In genomic region chr15:7129944-7130287, GRCm38 (mm10) we compare ENCODE assay signal across 8 mouse cellular contexts. TPM values are rescaled to one million over a fixed set of nuclear protein-coding genes. Genes with fewer than 3 reads are reported as not detected.
DNase-seq lines count a peak whose midpoint lies in the region; ATAC-seq and TF ChIP-seq lines count a peak whose summit lies in the region.

No protein-coding gene starts in this region.

- H3K36me3 ChIP-seq in heart, adult 2 months (ENCODE audit: control insufficient read depth, insufficient read depth, low read length) = peaks cover 11% of the 10 kb centered on the region
- H3K36me3 ChIP-seq in liver, embryonic 16.5 days (ENCODE audit: control insufficient read depth, insufficient read depth) = no peaks in the 10 kb centered on the region

- DNase-seq in heart, adult 2 months = no peak
- DNase-seq in heart, postnatal 25 days (ENCODE audit: low spot score) = no peak
- peak; percentile 41 for DNase-seq in ES-CJ7 (ENCODE audit: low read depth, low spot score)
- DNase-seq in forelimb bud, embryonic 11.5 days (ENCODE audit: low read depth, low spot score) = peak; percentile 29
- DNase-seq in frontal cortex, postnatal 25 days (ENCODE audit: low spot score in 2 of 2) = no peak
- DNase-seq in spleen, postnatal 36 days (ENCODE audit: low spot score in 2 of 2) = no peak
- DNase-seq in frontal cortex, postnatal 36 days (ENCODE audit: low spot score in 2 of 2) = no peak

- peak overlapping the region; percentile 96 for H3K4me3 ChIP-seq in heart, adult 2 months
- peak overlapping the region; percentile 56 for H3K4me3 ChIP-seq in liver, embryonic 16.5 days (ENCODE audit: low read depth, low read length)

- H3K9ac ChIP-seq in heart, adult 2 months (ENCODE audit: low read depth, low read length) = peak overlapping the region; percentile 99
- H3K9ac ChIP-seq in liver, embryonic 16.5 days (ENCODE audit: low read depth, low read length) = peak overlapping the region; percentile 41

- no peak; the same call in 1 of the 2 replicates for ATAC-seq in liver, embryonic 16.5 days (ENCODE audit: low read depth)

- TF ChIP-seq EP300 in heart, adult 2 months (IDR thresholded peaks at IDR 0.05; ENCODE audit: insufficient read depth, low read depth, low read length) = no peak

- under 1% methylated on average over 16 of the region's 16 CpGs for whole genome bisulfite sequencing in heart, adult 2 months
- WGBS in liver, embryonic 16.5 days (ENCODE audit: insufficient replicate concordance) = 0% methylated on average over 16 of the region's 16 CpGs

- H3K9me3 ChIP-seq in liver, embryonic 16.5 days (replicated peaks; ENCODE audit: control insufficient read depth, low read length) = no peaks in the 10 kb centered on the region

- peaks cover 2% of the 10 kb centered on the region for H3K79me2 ChIP-seq in heart, adult 2 months (replicated peaks; ENCODE audit: control insufficient read depth, insufficient read depth, low read length)

- intact Hi-C loops in heart, adult 2 months (cut with DNase I) = loop anchor here (2.0 to 10.0 kb wide), 4 partner anchors 43 to 415 kb away; no protein-coding TSS in a partner anchor
- intact Hi-C loops in heart, postnatal 25 days (cut with DNase I) = loop anchor here (2.0 to 10.0 kb wide), 3 partner anchors 55 to 315 kb away; no protein-coding TSS in a partner anchor

- peak overlapping the region; percentile 96 for H3K27ac ChIP-seq in heart, adult 2 months
- peak overlapping the region; percentile 31; the same call in 1 of the 2 replicates for H3K27ac ChIP-seq in liver, embryonic 16.5 days (ENCODE audit: low read length)

- H3K4me1 ChIP-seq in heart, adult 2 months (ENCODE audit: control insufficient read depth, insufficient read depth, low read length) = peaks cover 7% of the 10 kb centered on the region
- H3K4me1 ChIP-seq in liver, embryonic 16.5 days (ENCODE audit: control insufficient read depth, low read depth, low read length) = no peaks in the 10 kb centered on the region; the same call in 1 of the 2 replicates

- H3K4me2 ChIP-seq in liver, embryonic 16.5 days (ENCODE audit: low read depth, low read length) = peak overlapping the region; percentile 49

- no peak for TF ChIP-seq POLR2A in heart, adult 2 months (IDR thresholded peaks at IDR 0.05; ENCODE audit: insufficient read depth, low read depth, low read length)

- no peak for TF ChIP-seq CTCF in heart, adult 2 months (IDR thresholded peaks at IDR 0.05)

- H3K27me3 ChIP-seq in heart, adult 2 months (ENCODE audit: control insufficient read depth, insufficient read depth, low read length) = no peaks in the 10 kb centered on the region
- peaks cover 32% of the 10 kb centered on the region for H3K27me3 ChIP-seq in liver, embryonic 16.5 days (ENCODE audit: control insufficient read depth, insufficient read depth, low read depth, low read length)

RNA-seq across cellular contexts. Expression of gene Lifr, which starts 39.5 kb away (rescaled TPM):
- 10 to 100 TPM; 56.2 to 62.9 TPM for total RNA-seq in heart, adult 2 months (2021)
- polyA plus RNA-seq in heart, adult 2 months (2012; rRNA removed) = 16.8 and 18.1 TPM in 2 replicates
- 10 to 100 TPM; 53.8 to 63.4 TPM for total RNA-seq in heart, postnatal 25 days (2021)
- polyA plus RNA-seq in liver, embryonic 16.5 days (2015; fragmentation: Nextera tagmentation; extraction: Ambion mirVana) = 29.1 and 33.6 TPM in 2 replicates

Comparison
In these comparisons a context has a peak if more than half of its experiments do, and no peak if none do; other contexts are left out.
1. DNase-seq: peak in ES-CJ7 (single experiment) and forelimb bud, embryonic 11.5 days (single experiment); none in heart, adult 2 months (0 of 2), heart, postnatal 25 days (single experiment), frontal cortex, postnatal 25 days (0 of 2), spleen, postnatal 36 days (0 of 2) and frontal cortex, postnatal 36 days (0 of 2).